Mouse (Mus musculus) layer of hippocampus, postnatal 14 days (tissue): ENCODE measurements around the gene Rpl7a. TPM values are rescaled to one million over a fixed set of nuclear protein-coding genes. Genes with fewer than 3 reads are reported as not detected.

ENCODE experiments used
- DNase-seq, 2 experiments: peaks; one replicate each; pipeline ENCODE4 v3.0.0; 2021 to 2022; ENCODE audit warnings: low spot score in 2 of 2, mixed read lengths in 1 of 2
- total RNA-seq, 2 experiments: library from RNA; stranded (reverse); gene quantifications; 2 replicates each; pipeline ENCODE4 v1.2.3; 2021

Gene Rpl7a
- total RNA-seq, 2 experiments from 2014 or later = 274 to 302 TPM

DNA sequence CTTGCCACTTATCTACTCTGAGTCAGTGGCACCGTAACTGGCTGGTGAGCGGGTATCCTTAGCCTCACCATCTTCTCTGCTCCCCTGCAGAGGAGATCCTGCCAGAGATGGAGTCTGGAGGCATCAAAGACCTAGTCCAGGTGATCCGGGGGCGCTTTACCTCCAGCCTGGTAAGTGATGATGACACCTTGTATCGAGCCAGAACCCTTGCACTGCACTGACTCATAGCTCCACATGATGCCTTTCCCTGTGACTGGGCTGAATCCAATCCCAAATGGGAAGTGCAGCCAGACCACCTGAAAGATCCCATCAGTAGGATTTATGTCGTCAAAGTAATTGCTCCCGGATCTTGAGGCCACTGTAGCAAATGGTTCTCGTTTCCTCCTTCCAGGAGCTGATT is 42.3 kb downstream of the Rpl7a start:
- DNase-seq = no peak

DNA sequence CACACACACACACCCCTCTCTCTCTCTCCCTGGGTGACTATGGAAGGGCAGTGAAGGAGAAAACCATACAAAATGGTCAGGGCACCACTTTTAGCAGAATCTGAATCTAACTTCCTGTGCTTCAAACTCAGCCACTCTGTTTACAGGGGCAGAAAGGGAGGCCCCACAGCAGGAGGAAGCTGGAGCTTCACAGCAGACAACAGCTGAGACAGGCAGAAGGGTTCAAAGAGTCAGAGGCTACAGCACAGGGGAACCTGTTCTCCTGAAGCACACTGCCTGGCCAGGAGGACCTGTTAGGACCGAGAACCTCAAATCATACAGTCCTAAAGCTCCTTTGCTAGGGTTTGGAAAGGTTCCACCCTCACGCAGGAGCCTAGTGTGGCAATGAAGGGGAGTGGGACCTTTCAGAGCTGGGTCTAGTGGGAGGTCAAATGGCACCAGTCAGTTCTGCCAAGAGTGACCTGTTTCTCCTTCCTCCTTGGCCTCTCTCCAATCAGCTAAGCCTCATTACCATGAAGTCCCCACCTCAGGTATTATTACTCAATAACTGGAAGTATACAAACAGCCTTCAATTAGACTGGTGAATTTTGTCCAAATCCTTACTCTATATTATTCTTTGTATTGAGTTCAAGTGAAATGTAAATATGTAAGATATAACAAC is 44.3 kb downstream of the Rpl7a start:
- no peak for DNase-seq

GRCm38 (mm10) chr2:26956811-26957487 is 46.4 kb downstream of the Rpl7a start:
- DNase-seq = no peak

GRCm38 (mm10) chr2:26957488-26957859 is 46.9 kb downstream of the Rpl7a start:
- DNase-seq = no peak

DNA sequence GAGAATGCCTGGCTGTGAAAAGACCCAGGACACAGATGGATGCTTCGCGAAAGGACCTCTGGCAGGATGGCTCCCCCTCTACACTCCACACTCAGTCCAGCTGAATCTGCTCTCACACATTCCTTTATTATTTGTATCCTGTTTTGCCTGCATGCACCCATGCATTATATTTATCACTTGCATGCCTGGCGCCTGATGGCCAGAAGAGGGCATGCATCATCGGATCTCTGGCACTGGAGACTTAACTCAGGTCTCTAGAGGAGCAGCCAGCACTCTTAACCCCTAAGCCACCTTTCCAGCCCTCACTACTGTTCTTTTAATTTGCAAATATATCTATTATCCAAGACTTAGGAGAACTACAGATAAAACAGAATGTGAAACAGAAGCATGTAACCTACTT is 50.2 kb downstream of the Rpl7a start:
- no peak for DNase-seq

Other genes starting within 250 kb of the Rpl7a start
- not detected for gene Lcn4, start 239.5 kb upstream of the Rpl7a start, total RNA-seq
- not detected for gene Abo, start 45.8 kb upstream of the Rpl7a start, total RNA-seq
- 10 to 100 TPM; 27.9 to 28.9 TPM for gene Surf6, start 7.9 kb upstream of the Rpl7a start, total RNA-seq
- gene Med22, start 87 bp upstream of the Rpl7a start, total RNA-seq = 10 to 100 TPM; 42.9 to 46.5 TPM
- 10 to 100 TPM; 32.4 to 38.4 TPM for gene Surf2, start 5.6 kb downstream of the Rpl7a start, total RNA-seq
- 10 to 100 TPM; 87.5 to 90.6 TPM for gene Surf1, start 5.8 kb downstream of the Rpl7a start, total RNA-seq
- gene Surf4, start 23.2 kb downstream of the Rpl7a start, total RNA-seq = 10 to 100 TPM; 60.2 to 61.7 TPM
- under 1 TPM; 0.17 to 0.18 TPM for gene Stkld1, start 23.3 kb downstream of the Rpl7a start, total RNA-seq
- 10 to 100 TPM; 53.5 to 55.7 TPM for gene Rexo4, start 53.6 kb downstream of the Rpl7a start, total RNA-seq
- 1 to 10 TPM; 1.4 to 1.7 TPM for gene Adamts13, start 62.7 kb downstream of the Rpl7a start, total RNA-seq
- 10 to 100 TPM; 50.6 to 52.1 TPM for gene Cacfd1, start 99.2 kb downstream of the Rpl7a start, total RNA-seq
- 10 to 100 TPM; 46.3 to 46.7 TPM for gene Slc2a6, start 117.2 kb downstream of the Rpl7a start, total RNA-seq
- 1 to 10 TPM; 1.1 to 1.4 TPM for gene Mymk, start 161.4 kb downstream of the Rpl7a start, total RNA-seq
- 10 to 100 TPM; 12.7 to 14.7 TPM for gene Adamtsl2, start 168.6 kb downstream of the Rpl7a start, total RNA-seq
- 100 to 1,000 TPM; 110 to 119 TPM for gene Fam163b, start 231.7 kb downstream of the Rpl7a start, total RNA-seq